Mouse (Mus musculus): ENCODE measurements around the gene Fnip2.
A peak's percentile ranks its signal among the peaks of the same experiment; 100 is the strongest.
"Not testable (repeated sequence)": the region's sequence is repeated elsewhere in the genome, so short reads cannot be mapped to it uniquely, and the experiment has no call there.

Fnip2 gene

DNA sequence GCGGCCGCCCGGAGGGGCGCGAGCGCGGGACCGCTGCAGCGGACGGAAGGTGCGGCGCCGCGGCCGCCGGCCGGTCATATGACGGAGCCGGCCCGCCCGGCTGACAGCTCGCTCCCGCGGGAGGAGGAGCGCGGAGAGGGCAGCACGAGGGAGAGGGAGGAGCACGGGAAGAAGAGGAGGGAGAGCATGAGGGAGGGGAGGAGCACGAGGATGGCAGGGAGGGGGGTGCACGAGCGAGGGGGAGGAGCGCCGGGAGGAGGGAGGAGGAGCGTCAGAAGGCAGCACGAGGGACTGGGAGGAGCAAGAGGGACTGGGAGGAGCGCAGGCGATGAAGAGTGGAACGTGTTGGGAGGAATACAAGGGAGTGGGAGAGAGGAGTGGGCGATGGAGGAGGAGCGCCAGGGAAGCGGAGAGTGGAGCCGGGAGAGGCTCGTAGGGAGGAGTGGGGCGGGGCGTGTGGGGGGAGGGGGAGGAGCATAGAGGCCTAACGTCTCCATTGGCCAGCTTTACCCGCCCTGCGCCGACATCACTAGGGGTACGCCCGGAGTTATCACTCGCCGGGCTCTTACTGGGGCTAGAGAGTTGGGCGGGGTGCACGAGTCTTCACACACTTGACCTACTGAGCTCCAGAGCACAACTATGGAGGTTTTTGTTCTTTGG is at the start of gene Fnip2:
Gene Fnip2, minus strand, starts transcription at position 94 of the 660 bp plus-strand sequence.
- DNase-seq (ENCODE audit: extremely low spot score, low spot score): peak; percentile 93

DNA sequence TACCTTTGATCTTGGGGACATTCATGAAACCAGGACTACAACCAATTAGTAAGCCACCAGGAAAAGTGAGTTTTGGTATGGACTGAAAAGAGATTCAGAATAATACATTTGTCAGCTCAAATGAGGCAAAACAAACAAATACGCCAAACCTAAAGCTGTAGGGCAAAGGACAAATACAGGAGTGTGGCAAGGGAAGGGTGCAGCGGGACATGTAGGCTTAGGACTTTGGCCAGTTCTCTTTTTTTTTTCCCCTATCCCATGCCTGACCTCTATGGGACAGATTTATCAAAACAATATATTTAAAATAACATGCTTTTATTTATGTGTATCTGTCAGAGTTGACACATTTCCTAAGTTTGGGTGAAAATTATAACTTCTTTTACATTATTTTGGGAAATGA is 42.3 kb upstream of the Fnip2 start:
- DNase-seq (ENCODE audit: extremely low spot score, low spot score): no peak

- no peak for DNase-seq (ENCODE audit: extremely low spot score, low spot score)
Measured at GRCm38 (mm10) chr3:79595468-79595867, 27.9 kb upstream of the Fnip2 start.

- DNase-seq (ENCODE audit: extremely low spot score, low spot score): no peak
Measured at GRCm38 (mm10) chr3:79591793-79592471, 24.3 kb upstream of the Fnip2 start.

DNA sequence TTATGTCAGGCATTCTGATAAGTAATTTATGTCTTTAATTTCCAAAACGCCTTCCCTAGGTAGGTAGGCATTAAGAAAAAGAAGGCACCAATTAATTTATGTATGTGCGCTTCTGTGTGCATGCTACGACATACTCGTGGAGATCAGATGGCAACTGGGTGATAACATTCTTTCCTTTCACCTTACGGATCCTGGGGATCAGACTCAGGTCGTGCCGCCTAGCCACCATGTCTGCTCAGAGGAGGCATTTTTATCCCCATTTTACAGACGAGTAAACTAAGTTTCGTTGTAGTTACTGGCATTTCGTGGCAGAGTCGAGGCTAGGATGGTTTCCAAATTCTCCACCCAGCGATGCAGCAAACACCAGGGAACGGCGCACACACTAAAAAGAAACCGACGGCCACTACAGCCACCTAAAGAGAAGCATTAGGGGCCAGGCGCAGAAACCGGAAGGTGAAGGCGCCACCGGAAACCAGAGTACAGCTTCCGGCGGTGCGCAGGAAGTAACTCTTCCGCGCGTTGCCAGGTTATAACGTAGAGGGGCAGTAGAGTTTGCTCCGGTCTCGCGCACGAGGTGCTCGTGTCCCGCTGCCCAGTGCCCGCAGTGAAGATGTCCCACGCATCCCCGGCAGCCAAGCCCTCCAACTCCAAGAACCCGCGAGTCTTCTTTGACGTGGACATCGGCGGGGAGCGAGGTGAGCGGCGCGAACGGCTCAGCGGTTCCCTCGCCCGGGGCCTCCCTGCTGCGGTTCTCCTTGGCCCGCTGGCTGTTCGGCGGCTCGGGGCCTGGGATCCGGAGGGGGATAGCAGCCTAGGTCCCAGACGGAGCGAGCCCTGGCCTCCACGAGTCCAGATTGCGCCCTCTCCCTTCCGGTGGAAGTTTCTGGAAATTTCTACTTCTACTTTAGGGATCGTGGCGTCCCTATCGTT is 23.5 kb upstream of the Fnip2 start, which contains the start of gene Ppid:
Gene Ppid, plus strand, starts transcription at position 480 of the 930 bp plus-strand sequence.
- peak; percentile 90 for DNase-seq (ENCODE audit: extremely low spot score, low spot score)

- no peak for DNase-seq (ENCODE audit: extremely low spot score, low spot score)
Measured at GRCm38 (mm10) chr3:79589671-79590070, 22.1 kb upstream of the Fnip2 start.

- DNase-seq (ENCODE audit: extremely low spot score, low spot score): peak; percentile 90
Measured at GRCm38 (mm10) chr3:79586804-79587203, 19.2 kb upstream of the Fnip2 start.

GRCm38 (mm10) chr3:79579891-79580575 is 12.4 kb upstream of the Fnip2 start:
- no peak for DNase-seq (ENCODE audit: extremely low spot score, low spot score)

DNA sequence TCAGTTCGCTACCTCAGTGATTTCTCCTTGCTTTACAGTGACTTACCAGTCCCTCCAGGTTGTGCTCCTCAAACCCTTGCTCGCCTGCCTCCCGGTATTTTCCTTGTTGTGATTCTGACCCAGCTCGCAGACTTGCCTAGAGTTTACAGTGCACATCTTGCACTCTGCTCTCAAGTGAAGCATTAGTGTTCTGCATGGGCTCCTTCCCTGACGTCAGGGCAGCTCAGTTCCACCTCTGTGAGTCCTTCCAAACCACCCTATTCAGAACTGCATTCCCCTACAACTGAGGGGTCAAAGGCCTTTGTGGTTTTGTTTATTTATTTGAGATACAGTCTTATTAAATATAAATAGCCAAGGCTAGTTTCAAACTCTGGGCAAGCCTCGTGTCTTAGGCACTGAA is 10.6 kb upstream of the Fnip2 start:
- DNase-seq (ENCODE audit: extremely low spot score, low spot score): no peak

DNA sequence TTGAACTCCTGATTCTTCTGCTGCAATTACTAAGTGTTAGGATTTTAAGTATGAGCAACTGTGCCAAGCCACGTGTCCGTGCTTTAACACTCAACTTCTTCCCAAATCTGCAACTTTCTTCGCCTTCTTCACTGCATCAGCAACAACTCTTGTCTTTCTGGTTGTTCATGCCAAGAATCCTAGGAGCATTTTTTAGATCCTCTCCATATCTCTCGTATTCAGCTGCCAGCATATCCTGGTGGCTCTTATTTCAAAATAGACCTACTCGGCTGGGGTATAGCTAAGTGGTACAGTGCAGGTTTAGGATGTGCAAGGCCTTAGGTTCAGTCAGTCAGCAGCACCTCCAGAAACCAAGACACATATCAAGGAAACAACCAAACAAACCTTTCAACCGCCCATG is 10.0 kb upstream of the Fnip2 start:
- DNase-seq (ENCODE audit: extremely low spot score, low spot score): no peak

DNA sequence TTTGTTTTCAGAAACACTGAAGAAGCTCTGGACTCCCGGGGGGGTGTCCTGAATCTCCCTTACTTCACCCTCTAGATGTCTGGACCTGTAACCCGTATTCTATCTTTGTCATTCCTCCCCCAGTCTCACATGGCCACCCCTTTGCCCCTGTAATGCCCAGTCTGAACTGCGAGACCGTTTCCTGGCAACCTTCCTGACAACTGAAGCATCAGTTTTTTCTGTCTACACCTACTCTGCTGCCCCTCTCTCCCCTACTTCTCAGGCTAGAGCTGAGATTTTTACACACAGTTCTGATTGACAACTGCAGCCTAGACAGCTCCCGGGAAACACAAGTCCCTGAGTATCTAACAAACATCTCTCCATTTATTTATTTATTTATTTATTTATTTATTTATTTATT is 9.3 kb upstream of the Fnip2 start:
- no peak for DNase-seq (ENCODE audit: extremely low spot score, low spot score)

GRCm38 (mm10) chr3:79576468-79576816 is 8.8 kb upstream of the Fnip2 start:
- DNase-seq (ENCODE audit: extremely low spot score, low spot score): no peak

GRCm38 (mm10) chr3:79575576-79576467 is 8.2 kb upstream of the Fnip2 start:
- DNase-seq (ENCODE audit: extremely low spot score, low spot score): no peak

GRCm38 (mm10) chr3:79574336-79574735 is 6.7 kb upstream of the Fnip2 start:
- DNase-seq (ENCODE audit: extremely low spot score, low spot score): no peak

DNA sequence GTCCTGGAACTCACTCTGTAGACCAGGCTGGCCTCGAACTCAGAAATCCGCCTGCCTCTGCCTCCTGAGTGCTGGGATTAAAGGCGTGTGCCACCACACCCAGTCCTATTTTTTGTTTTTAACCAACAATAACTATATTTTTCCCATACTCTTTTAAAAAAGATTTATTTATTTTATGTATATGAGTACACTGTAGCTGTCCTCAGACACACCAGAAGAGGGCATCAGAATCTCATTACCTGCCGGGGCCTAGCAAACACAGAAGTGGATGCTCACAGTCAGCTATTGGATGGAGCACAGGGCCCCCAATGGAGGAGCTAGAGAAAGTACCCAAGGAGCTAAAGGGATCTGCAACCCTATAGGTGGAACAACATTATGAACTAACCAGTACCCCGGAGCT is 5.8 kb upstream of the Fnip2 start:
- not testable (repeated sequence) for DNase-seq (ENCODE audit: extremely low spot score, low spot score)

DNA sequence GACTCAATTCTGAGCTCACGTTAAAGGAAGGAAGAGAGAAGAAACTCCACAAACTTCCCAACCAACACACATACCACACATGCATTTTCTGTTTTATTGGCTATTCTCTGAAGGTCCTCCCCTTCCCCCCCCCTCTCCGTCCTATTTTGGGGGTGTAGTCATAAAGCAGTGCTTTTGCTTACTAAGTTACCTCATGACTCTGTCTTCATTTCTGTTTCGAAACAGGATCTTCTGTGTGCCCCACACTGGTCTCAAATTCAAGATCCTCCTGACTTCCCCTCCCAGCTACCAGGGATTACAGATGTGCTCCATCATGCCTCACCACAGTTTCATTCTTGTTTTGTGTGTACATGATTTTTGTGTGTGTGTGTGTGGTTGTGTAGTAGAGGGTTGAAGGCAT is 4.8 kb upstream of the Fnip2 start:
- DNase-seq (ENCODE audit: extremely low spot score, low spot score): no peak

GRCm38 (mm10) chr3:79569351-79569681 is 1.7 kb upstream of the Fnip2 start:
- no peak for DNase-seq (ENCODE audit: extremely low spot score, low spot score)

DNA sequence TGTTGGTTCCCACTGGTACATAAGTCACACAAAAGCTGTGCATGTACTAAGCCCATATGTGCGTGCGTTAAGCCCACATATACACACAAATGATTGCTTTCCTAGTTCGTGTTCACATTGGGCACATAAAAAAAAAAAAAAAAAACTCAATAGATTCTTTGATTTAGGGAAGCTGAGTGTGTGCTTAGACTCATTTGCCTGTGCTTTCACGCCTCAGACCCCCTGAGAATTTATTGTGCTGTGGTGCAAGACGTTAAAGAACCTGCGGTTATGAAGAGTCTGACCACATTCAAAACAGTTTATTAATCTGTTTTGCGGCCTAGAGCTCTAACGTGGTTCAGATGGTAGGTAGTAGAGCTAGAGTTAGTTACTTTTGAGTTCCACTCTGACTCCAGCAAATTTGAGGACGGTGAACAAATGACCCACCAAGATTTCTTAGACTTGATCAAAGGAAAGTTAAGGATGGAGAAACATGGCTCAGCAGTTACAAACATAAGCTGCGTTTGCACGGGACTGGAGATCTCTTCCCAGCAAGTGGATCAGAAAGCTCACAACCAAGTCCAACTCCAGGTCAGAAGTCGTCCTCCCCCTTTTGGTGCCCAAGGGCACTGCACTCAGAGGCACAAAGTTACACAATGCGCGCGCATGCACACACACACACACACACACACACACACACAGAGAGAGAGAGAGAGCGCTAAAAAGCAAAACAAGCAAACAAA is 1.2 kb upstream of the Fnip2 start:
- no peak for DNase-seq (ENCODE audit: extremely low spot score, low spot score)

DNA sequence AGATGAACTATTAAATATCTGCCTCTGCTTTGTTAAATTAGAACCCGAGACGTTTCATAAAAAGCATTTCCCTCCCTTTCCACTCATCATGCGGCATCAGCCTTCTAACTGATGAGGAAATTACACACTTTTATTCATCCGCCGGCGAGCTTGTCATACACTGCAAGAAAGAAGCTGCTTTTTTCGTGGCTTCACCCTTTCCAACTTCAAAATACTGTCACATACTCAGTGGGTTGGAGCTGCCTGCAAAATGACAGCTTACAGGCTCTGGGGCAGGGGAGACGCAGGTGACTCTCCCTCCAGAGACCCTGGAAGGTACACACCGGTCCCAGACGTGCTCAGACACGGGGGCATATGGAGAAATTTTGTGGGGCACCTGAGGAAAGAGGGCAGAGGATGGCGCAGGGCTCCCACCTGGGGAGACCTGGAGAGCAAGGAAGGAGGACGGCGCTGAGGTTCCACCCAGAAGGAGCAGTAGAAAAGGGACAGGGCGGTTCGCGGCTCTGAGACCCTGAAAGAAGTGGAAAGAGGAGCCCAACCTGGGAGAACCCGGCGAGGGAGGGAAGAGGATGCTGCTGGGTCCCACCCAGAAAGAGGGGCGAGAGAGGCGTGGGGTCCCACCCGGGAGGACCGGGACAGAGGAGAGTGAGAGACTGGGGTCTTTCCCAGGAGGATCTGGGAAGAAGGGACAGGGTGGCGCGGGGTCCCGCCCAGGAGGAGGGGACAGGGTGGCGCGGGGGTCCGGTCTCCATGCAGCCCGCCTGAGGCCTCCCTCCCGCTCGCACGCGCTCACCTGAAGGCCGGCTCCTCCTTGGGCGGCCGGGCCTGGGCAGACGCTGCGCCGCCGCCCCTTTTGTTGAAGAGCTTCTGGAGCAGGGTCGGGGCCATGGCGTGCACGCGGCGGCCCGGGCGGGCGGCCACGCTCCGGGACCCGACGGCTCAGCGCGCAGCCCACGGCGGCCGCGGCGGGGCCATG is 592 bp downstream of the Fnip2 start:
- peak; percentile 73 for DNase-seq (ENCODE audit: extremely low spot score, low spot score)
